Mouse (Mus musculus) embryonic fibroblast, embryonic 13.5 days (primary cell): ENCODE results near the gene Sbf2. TPM values are rescaled to one million over a fixed set of nuclear protein-coding genes. Genes with fewer than 3 reads are reported as not detected.
A peak's percentile ranks its signal among the peaks of the same experiment; 100 is the strongest.

ENCODE experiments used
- H3K27ac ChIP-seq: 2 replicates; pipeline ENCODE4 v1.5.1; 2012; ENCODE audit warnings: low read length, control low read depth, inconsistent platforms; ENCODE audit not compliant: insufficient read depth
- H3K4me1 ChIP-seq: 2 replicates; pipeline ENCODE4 v1.6.1; 2011; ENCODE audit warnings: low read length; ENCODE audit not compliant: control insufficient read depth, insufficient read depth
- H3K4me3 ChIP-seq: 2 replicates; pipeline ENCODE4 v1.5.1; 2011; ENCODE audit warnings: mild to moderate bottlenecking, control low read depth, low read length; ENCODE audit not compliant: insufficient read depth
- CTCF ChIP-seq: IDR thresholded peaks from 2 replicates; pipeline ENCODE4 v1.5.1; 2011; ENCODE audit warnings: mild to moderate bottlenecking, control low read depth, low read length, moderate library complexity, borderline replicate concordance; ENCODE audit not compliant: insufficient read depth
- POLR2A ChIP-seq: IDR thresholded peaks from 2 replicates; pipeline ENCODE4 v1.6.1; 2011; ENCODE audit warnings: low read depth, mild to moderate bottlenecking, control low read depth, low read length, moderate library complexity
- polyA plus RNA-seq: library from polyadenylated mRNA; stranded (reverse); fragments of >200 nt; gene quantifications from 2 replicates; pipeline ENCODE4 v1.2.4, GENCODE M21; 2011; ENCODE audit warnings: low read depth; ENCODE audit not compliant: missing spikeins, insufficient read length

Sbf2 gene
- polyA plus RNA-seq, 1 experiment, result 55.5 TPM

GRCm38 (mm10) chr7:110585250-110585649 lies 29.5 kb downstream of the Sbf2 start:
- no peak for TF ChIP-seq POLR2A
- TF ChIP-seq CTCF, result no peak
- no peak overlapping the region; the same call in 1 of the 2 replicates for H3K27ac ChIP-seq
- H3K4me1 ChIP-seq, result peaks cover 2% of the 10 kb centered on the region; the same call in 1 of the 2 replicates
- no peak overlapping the region for H3K4me3 ChIP-seq

DNA sequence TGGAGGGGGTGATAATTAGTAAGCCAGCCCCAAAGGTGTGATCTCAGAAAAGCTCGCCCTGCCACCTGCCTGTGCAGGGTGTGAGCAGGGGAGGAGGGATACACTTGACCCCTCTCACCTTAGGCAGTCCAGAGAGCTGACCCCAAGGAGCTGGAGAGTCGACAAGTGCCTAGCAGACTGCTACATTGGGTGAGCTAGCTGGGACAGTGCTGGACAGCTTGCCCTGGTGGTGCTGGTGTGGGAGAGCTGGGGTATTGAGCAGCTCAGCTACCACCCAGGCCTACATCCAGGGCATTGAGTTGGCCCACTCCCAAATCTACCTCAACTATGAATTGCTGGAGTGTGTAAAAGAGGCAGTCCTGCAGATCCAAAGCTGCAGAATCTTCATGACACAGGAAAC lies 30.6 kb downstream of the Sbf2 start:
- Histone ChIP-seq H3K4me1 (peaks cover 2% of the 10 kb centered on the region; the same call in 1 of the 2 replicates), H3K4me3 (no peak overlapping the region), H3K27ac (no peak overlapping the region)
- TF ChIP-seq POLR2A (no peak), CTCF (no peak)

- Histone ChIP-seq H3K27ac (no peak overlapping the region), H3K4me3 (no peak overlapping the region), H3K4me1 (peaks cover 2% of the 10 kb centered on the region; the same call in 1 of the 2 replicates)
- TF ChIP-seq CTCF (no peak), POLR2A (no peak)
Measured at GRCm38 (mm10) chr7:110583705-110584104, 31.0 kb downstream of the Sbf2 start.

- Histone ChIP-seq H3K4me3 (no peak overlapping the region), H3K27ac (no peak overlapping the region), H3K4me1 (no peaks in the 10 kb centered on the region; the same call in 1 of the 2 replicates)
- TF ChIP-seq POLR2A (no peak), CTCF (no peak)
Measured at GRCm38 (mm10) chr7:110565815-110566549, 48.7 kb downstream of the Sbf2 start.

DNA sequence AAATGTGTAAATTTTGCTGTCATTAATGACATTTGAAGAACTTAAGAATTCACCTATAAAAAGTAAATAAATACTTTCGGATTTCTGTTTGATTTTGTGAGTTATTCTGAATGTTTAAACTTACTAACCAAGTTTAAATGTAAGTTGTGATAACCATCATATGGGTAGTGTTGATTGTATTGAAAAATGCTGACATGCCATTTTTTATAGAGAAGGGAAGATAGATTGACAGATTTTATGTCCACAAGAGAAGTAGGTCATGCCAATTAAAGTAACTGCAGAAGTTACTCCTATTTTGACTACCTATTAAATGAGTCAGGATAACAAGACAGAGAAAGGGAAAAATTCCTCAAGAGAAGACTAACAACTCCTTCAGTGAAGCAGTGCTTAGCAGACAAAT lies 53.1 kb downstream of the Sbf2 start:
- H3K4me3 ChIP-seq, result no peak overlapping the region
- TF ChIP-seq CTCF (no peak), POLR2A (no peak)
- H3K4me1 ChIP-seq, result peaks cover 2% of the 10 kb centered on the region; the same call in 1 of the 2 replicates
- no peak overlapping the region for H3K27ac ChIP-seq

GRCm38 (mm10) chr7:110557001-110557400 lies 57.7 kb downstream of the Sbf2 start:
- Histone ChIP-seq H3K27ac (no peak overlapping the region), H3K4me3 (no peak overlapping the region), H3K4me1 (peaks cover 2% of the 10 kb centered on the region; the same call in 1 of the 2 replicates)
- TF ChIP-seq POLR2A, result no peak
- no peak for TF ChIP-seq CTCF

- H3K4me3 ChIP-seq, result no peak overlapping the region
- H3K4me1 ChIP-seq, result peaks cover 2% of the 10 kb centered on the region; the same call in 1 of the 2 replicates
- H3K27ac ChIP-seq, result no peak overlapping the region
- no peak for TF ChIP-seq POLR2A
- no peak for TF ChIP-seq CTCF
Measured at GRCm38 (mm10) chr7:110556221-110556620, 58.5 kb downstream of the Sbf2 start.

DNA sequence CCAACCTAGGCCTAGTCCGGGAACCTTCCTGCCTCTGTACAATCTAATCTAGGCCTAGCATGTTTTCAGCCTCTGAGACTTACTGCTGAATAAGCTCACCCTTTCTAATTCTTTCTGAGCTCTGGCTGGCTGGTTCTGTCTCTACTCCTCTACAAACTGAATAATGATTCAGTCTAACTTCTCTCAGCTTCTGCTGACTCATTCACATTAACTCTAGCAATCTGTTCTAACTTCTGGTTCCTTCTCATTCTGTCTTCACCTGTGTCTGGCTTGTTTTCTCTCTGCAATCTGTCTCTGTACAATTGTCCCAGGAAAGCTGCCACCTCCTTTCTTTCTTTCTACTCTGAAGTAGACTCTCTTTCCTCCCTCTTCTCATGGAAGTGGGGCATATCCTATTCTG lies 59.5 kb downstream of the Sbf2 start:
- Histone ChIP-seq H3K4me3 (no peak overlapping the region), H3K27ac (peak overlapping the region; percentile 52; the same call in 1 of the 2 replicates), H3K4me1 (no peaks in the 10 kb centered on the region; the same call in 1 of the 2 replicates)
- TF ChIP-seq CTCF (no peak), POLR2A (no peak)

GRCm38 (mm10) chr7:110548268-110548667 lies 66.5 kb downstream of the Sbf2 start:
- no peak for TF ChIP-seq POLR2A
- TF ChIP-seq CTCF, result no peak
- no peak overlapping the region for H3K4me3 ChIP-seq
- H3K4me1 ChIP-seq, result no peaks in the 10 kb centered on the region
- no peak overlapping the region for H3K27ac ChIP-seq

DNA sequence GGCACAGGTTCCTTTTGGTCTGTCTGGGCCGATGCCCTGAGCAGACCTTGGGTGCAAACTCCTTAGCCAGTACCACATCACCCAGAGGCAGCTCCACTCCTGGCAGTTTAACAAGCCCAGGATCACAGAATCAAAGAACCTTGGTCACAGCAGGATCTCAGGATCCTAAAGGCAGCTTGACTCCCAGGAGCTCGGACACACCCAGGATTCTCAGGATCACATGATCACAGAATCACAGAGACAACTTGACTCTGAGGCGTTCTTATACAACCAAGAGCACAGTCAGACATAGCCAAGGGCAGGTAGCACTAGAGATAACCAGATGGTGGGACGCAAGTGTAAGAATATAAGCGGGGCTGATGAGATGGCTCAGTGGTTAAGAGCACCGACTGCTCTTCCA lies 71.4 kb downstream of the Sbf2 start:
- peaks cover 3% of the 10 kb centered on the region for H3K4me1 ChIP-seq
- no peak overlapping the region for H3K4me3 ChIP-seq
- no peak overlapping the region for H3K27ac ChIP-seq
- TF ChIP-seq POLR2A (no peak), CTCF (no peak)
